Mouse (Mus musculus): ENCODE results near the gene Radil.
A peak's percentile ranks its signal among the peaks of the same experiment; 100 is the strongest.

Radil gene

DNA sequence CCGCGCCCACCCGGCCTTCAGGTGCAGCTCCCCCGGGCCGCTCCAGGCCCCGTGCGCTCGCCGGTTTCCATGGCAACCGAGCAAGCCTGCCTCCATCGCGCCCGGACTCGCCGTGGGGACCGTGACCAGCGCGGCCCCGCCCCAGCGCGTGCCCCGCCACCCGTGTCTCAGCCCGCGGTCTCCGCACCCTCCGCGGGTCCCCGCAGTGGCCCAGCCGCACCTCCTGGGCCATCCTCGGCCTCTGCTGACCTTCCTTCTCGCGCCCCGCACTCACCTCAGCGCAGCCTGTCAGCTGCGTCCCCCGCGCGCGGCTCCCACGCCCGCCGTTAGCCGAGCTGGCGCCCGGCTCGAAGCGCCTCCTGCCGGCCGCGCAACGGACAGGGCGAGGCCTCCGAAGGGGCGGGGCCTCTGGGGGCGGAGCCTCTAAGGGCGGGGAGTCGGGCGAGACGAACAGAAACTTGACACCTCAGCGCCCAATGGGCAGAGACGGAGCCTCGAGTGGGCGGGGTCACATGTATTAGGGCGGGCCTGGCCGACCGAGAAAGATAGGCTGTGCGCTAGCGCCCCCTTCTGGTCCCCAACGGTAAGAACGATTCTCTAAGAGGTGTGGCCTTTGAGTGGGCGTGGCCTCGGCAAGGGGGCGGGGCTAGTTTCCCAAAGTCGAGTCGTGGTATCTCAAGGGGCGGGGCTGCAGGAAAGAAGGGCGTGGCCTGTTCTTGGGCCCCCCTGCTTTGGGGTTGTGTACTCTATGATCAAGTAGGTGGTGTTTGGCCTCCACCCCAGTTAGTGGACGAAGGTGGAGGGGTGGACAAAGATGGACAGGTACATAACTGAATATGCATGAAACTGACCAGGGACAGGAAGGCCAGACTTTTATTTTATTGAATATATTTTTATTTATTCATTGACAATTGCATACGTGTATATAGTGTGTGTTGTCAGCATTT lies at the start of gene Radil:
Radil (minus strand) TSS at position 393 of the 947 bp plus-strand sequence.
- DNase-seq (ENCODE audit: low read depth, low spot score): peak; percentile 93

DNA sequence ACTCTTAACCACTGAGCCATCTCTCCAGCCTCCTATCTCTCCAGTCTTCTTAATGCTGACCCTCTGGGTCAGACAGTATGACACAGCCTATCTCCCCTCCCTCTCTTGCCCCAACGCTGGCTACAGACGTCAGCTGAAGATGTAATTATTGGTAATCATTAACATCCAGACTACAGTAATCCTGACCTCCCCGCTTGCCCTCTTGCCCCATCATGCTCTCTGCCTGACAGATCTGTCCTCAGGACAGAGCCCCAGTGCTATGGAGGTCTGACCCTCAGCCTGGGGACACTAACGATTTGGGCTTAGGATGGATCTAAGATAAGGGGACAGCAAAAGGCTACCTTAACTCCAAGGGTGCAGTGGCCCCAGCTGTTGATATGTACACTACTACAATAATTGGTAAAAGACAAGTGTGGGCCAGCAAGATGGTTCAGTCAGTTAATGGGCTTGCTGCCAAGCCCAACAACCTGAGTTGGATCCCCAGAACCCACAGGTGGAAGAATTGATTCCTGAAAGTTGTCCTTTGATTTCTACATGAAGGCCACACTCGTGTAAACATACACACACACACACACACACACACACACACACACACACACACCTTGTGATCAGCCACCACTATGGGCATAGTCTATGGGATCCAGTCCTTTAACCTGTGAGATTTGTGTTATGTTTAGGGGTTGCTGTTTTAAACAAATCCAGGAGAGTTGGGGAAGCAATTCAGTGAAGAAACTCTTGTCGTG lies 46.9 kb upstream of the Radil start:
- DNase-seq (ENCODE audit: low read depth, low spot score): no peak

DNA sequence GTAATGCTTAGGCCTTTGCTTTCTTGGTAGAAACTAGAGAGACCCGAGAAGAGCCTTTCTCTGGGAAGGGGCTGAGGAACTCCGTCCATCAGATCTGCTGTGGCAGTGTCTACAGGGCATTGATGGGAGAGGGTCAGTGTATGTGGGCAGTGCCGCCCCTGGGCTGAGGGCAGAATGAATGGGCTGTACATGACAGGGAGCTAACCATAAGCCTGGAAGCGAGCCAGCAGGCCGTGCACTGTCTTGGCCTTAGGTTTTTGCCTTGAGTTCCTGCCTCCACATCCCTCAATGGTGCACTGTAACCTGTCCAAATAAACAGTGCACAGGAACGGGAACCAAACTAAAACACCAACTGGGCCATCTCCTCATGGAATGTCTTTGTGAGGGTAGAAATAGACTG lies 45.8 kb upstream of the Radil start:
- no peak for DNase-seq (ENCODE audit: low read depth, low spot score)

DNA sequence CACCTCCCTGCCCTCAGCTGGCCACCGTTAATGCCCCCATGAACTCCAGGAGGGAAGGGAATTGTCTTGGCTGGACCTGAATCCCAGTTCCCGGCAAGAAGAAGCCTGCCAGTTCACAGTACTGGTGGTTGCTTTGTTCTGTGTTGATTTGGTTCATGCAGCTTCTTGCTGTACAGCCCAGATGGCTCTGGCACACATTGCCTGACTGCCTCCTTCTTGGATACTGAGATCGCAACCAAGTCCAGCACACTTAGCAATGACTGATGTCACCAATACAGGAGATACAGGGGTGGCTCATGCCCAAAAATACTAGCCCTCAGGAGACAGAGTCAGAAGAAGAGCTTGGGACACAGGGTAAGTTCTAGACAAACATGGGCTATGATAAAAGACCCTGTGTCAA lies 44.8 kb upstream of the Radil start:
- no peak for DNase-seq (ENCODE audit: low read depth, low spot score)

DNA sequence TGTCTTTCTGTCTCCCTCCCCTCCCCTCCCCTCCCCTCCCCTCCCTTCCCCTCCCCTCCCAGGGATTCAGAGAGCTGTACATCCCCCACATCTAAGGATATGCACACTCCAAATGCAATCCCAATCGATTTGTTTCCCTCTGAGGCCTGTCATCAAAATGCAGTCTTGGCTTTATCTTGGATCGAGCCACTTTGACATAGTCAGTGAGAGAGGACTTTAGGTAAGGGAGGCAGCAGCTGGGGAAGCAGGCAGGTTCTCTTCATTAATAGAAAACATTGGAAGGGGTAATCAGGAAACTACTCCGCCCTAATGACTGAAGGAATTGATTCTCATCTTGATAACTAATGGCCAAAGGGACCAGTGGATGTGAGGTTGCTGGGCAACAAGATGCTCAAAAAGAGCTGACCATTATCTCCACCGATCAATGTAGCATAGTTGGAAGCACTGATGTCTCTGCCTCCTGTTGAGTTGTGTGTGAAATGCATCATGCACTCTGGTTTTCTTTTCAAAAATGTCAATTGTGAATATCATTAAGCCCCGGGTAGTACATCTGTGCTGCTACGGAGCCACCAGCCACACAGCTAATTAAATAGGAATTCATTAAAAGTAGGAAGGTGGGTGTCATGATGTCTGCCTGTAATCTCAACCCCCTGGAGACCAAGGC lies 40.2 kb upstream of the Radil start:
- DNase-seq (ENCODE audit: low read depth, low spot score): no peak

DNA sequence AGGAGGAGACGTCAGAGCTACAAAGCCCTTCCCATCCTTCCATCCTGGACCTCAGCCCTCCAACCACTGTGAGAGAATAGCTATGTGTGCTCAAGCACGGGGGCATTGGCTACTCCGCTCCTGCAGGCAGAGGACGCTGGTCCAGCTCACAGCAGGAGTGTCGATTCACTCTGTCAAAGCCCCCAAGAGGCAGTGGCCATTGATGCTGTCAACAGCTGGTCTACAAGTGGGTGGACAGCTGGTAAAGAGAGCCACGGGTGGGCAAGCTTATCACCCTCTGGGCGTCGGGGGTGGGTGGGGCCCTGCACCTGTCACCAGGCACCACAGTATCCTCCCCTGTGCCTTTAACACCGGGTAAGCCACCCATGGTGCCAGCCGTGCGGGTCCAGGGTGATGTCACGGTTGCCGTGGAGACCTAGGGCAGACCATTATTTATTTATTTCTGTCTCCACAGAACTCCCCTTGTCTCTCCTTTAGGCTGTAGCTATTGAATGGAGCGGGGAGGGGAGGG lies 32.8 kb upstream of the Radil start:
- no peak for DNase-seq (ENCODE audit: low read depth, low spot score)

DNA sequence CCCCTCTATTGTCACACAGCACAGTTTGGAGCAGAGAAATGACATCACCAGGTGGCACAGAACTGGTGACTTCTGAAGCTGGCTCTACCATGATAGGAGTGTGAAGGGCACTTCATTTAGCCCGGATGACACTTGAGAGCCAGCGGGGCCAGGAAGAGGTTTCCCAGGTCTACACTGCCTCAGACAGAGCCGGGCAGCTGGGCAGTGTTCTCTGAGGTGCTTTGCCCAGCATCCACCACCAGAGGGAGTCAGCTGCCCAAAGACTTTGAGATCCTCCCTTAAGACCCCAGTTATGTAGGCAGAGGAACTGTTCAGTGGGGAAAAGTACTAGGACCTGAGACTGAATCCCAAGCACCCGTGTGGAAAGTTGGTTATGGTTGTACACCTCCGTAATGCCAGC lies 30.6 kb upstream of the Radil start:
- peak; percentile 56 for DNase-seq (ENCODE audit: low read depth, low spot score)

DNA sequence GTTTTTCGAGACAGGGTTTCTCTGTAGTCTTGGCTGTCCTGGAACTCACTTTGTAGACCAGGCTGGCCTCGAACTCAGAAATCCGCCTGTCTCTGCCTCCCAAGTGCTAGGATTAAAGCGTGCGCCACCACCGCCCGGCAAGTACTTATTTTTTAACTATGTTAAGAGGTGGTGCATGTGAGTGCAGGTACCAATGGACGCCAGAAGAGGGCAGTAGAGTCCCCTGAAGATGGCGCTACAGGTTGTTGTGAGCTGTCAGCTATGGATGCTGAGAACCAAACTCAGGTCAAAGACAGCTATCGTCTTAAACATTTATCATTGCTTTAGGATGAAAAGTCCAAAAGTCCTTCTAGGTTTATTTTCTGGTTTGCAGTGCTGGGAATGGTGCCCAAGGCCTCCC lies 27.3 kb upstream of the Radil start:
- DNase-seq (ENCODE audit: low read depth, low spot score): no peak

DNA sequence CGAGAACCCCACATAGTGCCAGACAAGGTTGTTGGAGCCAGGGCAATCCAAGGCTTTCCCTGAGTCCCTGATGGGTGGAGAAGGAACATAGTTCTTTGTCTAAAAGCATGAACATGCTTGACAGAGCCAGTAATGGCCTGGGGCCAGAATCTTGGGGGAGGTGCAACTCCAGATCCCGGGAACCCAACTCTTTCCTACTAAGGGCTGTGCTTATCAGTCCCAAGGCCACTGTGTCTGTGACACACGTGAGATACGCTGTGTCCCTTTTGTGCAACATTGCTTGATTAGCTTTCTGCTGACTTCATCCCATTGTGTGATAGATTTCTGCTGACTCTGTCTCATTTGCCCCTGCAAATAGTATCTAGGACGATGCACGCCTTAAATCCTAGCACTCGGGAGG lies 25.9 kb upstream of the Radil start:
- DNase-seq (ENCODE audit: low read depth, low spot score): no peak

DNA sequence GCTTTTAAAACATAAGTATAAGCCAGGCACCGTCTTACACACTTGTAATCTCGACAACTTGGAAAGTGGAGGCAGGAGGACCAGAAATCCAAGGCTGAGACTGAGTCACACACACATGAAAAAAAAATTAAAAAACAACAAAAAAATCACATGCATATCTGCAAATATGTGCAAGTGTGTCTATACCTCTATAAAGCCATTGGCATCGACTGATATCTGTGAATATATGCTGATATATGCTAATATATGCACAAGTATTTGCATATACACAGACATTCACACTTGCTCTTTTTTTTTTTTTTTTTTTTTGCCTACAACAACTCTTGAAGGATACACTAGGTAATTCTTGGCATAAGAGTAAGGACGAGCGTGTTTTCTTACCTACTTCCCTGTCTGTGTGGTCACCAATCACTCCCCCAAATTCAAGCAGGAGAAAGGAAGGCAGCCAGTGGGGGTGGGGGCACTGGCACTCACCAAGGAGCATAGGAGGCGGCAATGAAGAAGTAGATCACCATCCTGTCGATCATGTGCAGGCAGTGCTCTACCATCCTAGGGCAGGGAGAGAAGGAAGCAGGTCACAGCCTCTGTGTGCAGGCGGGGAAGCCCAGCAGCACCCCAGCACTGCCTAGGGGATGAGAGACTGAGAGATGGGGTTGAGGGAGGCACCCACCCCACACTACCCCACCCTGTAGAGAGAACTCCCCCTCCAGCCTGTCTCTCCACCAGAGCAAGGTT lies 23.6 kb upstream of the Radil start:
- DNase-seq (ENCODE audit: low read depth, low spot score): no peak

DNA sequence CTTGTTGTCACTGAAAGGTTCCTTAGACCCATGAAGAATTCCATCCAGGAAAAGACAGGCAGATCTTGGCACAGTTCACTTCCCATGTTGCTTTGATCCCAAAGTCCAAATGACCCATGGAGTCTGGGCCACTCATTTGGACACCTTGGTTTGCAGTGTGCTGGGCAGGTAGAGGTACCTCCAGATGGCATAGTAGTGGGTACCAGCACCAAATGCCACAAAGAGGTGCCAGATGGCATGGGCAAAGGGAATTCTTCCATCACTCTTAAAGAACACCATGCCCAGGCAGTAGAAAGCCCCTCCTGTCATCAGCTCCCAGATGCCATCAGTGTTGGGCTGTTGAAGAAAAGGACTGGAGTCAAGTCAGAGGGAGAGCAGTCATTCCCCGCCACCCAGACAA lies 13.7 kb upstream of the Radil start:
- DNase-seq (ENCODE audit: low read depth, low spot score): no peak

DNA sequence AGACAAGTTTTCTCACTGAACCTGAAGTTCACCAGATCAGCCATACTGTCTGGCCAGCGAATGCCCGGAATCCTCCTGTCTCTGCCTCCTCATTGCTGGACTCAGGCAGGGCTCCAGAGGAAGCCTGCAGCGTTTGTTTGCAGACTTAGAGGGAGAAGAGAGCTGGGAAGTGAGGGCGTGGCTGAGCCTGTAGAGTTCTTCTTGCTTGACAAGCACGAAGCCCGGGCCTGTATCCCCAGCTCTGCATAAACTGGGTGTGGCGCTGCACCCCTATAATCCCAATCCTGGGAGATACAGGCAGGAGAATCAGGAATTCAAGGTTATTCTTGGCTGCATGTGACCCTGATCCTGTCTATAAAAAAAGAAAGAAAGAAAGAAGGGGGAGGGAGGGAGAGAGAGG lies 9.4 kb upstream of the Radil start:
- no peak for DNase-seq (ENCODE audit: low read depth, low spot score)

DNA sequence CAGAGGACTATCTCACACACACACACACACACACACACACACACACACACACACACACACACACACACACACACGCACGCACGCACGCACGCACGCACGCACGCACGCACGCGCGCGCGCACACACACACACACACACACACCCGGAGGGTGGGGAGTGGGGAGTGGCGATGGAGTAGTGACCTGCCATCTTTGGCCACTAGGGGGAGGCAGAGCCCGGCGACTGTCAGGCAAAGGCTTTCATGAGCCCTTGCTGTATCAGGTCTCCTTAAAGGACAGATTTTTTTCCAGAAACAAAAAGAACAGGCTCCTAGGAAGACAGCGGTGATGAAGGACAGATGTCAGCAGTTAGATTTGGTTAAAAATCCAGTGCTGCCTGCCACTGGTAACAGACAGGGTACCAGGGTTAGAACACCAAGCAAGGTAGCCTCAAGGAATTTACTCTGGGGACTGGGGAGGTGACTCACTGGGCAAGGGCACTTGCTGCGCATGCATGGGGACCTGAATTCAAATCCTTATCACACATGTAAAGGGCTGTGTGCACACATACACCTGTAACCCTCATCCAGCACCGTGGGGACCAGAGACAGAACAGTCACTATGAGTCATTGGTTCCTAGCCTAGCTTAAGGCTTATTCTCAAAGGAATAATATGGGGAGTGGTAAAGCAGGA lies 6.6 kb upstream of the Radil start:
- DNase-seq (ENCODE audit: low read depth, low spot score): peak; percentile 74

DNA sequence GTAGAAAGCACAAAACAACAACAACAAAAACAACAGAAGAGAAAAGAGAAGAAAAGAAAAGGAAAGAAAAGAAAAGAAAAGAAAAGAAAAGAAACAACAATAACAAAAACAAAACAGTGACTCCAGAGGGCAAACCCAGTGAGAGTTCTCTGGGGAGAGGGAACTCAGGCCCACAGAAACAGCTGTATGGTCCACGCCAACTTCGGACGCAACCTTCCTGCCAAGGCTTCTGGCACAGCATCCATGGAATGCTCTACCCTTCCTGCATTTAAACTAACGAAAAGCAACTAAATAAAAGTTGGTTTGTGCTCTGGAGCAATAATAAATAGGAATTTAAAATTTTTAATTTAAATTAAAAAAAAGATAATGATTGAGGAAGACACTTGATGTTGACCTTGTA lies 5.8 kb upstream of the Radil start:
- no peak for DNase-seq (ENCODE audit: low read depth, low spot score)

DNA sequence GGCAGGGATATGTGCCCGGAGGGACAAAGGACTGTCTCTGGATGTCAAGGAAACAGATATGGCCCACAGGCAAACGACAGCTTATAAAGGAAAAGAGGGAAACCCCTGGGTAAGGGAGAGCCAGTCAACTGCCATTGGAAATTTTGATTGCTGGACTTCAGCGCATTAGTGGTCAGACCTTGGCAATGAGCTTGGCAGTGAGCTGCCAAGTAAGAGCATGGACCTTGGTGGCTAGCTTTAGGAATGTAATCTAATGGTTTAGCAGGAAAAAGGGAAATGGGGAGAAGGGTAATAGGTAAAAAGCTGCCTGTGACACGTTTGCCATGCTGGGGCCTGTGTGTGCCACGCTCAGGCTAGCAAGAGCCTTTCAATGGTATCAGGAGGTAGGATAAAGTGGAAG lies 5.0 kb upstream of the Radil start:
- no peak for DNase-seq (ENCODE audit: low read depth, low spot score)

DNA sequence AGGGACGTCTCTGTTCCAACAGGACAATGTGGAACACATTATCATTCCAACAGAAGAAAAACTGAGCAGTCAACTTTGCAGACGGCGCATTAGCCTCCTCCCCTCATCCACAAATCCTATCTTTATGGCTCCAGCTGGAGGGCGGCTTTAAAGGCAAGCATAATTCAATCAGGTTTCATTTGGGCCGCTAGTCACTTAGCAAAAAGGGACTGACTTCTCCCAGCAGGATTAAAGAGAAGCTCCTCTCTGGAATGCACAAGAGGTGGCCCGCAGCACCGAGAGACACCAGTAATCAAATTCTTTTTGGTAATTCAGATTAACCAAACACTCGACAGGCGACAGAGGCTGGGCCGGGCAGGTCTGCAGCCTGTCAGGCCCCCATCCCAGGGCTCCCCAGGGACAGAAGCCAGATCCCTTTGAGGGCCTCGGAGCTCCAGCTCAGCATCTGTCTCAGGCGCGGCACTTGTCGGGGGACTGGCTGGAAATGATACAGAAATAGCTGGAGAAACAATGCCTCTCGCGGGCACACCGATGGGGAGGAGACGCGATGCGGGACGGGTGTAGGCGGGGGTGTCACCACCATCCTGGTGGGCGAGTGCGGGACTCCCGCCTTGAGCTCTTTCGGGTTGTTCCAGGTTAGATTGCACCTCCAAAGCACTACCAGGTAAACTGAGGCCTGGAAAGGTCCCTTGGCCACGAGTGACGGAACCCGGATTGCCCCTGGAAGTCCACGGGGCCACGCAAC lies 765 bp downstream of the Radil start:
- peak; percentile 48 for DNase-seq (ENCODE audit: low read depth, low spot score)

DNA sequence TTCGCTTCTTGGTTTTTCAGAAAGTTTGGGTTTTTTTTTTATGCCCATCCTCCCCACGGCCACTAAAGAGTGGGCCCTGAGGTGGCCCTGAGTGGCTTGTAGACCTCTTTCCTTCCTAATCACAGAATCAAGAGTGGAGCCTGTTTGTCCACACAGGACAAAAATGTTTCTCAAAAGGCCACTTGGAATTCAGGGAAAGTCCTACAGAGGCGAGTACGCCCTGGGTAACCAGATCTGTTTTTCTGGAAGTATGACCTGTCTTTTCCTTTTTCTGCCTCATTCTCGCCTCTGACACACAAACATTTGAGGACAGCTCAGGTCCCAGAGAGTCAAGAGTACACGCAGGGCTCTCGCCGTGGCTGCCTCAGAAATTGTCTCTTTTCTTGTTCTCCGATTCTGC lies 1.5 kb downstream of the Radil start:
- DNase-seq (ENCODE audit: low read depth, low spot score): no peak

DNA sequence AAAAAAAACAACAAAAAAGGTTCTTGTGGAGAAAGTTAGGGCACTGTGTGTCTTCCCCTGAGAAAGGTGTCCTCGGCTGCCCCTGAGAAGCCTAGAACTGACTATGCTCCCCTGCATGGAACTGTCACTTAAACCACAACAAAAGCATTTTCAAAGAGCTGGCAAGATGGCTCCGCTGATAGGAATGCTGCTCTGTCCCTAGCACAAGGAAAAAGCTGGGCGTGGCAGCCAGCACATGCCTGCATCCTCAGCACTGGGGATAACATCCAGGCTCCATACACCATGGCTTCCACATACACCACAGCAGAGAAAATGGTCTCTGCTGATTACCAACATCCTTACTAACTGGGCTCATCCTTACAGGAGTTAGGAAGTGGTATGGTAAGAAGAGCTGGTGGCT lies 3.8 kb downstream of the Radil start:
- no peak for DNase-seq (ENCODE audit: low read depth, low spot score)

DNA sequence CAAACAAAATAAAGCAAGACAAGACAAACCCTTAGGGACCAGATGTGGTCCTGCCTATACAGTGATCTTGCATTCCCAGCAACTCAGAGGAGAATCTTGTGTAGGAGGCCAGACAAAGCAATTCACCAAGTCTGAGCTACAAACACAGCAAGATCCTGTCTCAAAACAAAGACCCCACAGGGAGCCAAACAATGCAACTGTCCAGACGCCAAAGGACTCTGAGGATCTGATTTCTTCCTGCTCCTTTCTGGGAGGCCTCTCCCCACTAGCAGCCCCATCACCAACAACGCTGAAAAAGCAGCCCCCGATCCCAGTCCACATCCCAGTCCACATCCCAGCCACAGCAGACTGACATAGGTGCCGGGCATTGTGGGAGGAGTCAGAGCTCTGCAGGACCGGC lies 4.6 kb downstream of the Radil start:
- DNase-seq (ENCODE audit: low read depth, low spot score): no peak
